Mouse (Mus musculus) lung, postnatal 0 days (tissue): ENCODE results near the gene Hist1h1d.
"Not testable (repeated sequence)": the region's sequence is repeated elsewhere in the genome, so short reads cannot be mapped to it uniquely, and the experiment has no call there.

ENCODE experiments used
- CTCF ChIP-seq: IDR thresholded peaks from 2 replicates; pipeline ENCODE4 v1.5.1; 2016; ENCODE audit warnings: antibody characterized with exemption, mild to moderate bottlenecking
- EP300 ChIP-seq: IDR thresholded peaks from 2 replicates; pipeline ENCODE4 v1.6.1; 2016; ENCODE audit warnings: antibody characterized with exemption, mild to moderate bottlenecking, control low read depth

GRCm38 (mm10) chr13:23561531-23561882, 8.4 kb downstream of the Hist1h1d start:
- TF ChIP-seq CTCF, EP300: not testable (repeated sequence)
